Comparison of ENCODE assay signal across 9 mouse cellular contexts in genomic region chr2:166487688-166488087, GRCm38 (mm10).
DNase-seq lines count a peak whose midpoint lies in the region; ATAC-seq and TF ChIP-seq lines count a peak whose summit lies in the region.
"Had no signal": no experiment of that assay in that cellular context is flagged by ENCODE, and none has a peak within 500 bp of the region (broad histone marks: within the 10 kb centered on the region; RNA-seq: fewer than 3 reads in every experiment).

No protein-coding gene starts in this region.

- no peaks in the 10 kb centered on the region for H3K36me3 ChIP-seq in hindbrain, postnatal 0 days (ENCODE audit: insufficient read depth, low read length)
- H3K36me3 ChIP-seq: liver, embryonic 13.5 days had no signal

- H3K9ac ChIP-seq in hindbrain, postnatal 0 days (replicated peaks; ENCODE audit: low read length): no peak overlapping the region
- H3K9ac ChIP-seq: liver, embryonic 13.5 days had no signal

- H3K27me3 ChIP-seq in hindbrain, postnatal 0 days (ENCODE audit: insufficient read depth, low read length): no peaks in the 10 kb centered on the region
- H3K27me3 ChIP-seq: liver, embryonic 13.5 days had no signal

- DNase-seq in gastrocnemius, postnatal 10 days: peak; percentile 43
- DNase-seq in gastrocnemius, adult 18-20 months (ENCODE audit: low spot score): no peak
- peak; percentile 19 for DNase-seq in lung, postnatal 36 days
- no peak for DNase-seq in lung, adult 18-20 months
- peak; percentile 73 for DNase-seq in adrenal gland, postnatal 14 days
- peak; percentile 52 for DNase-seq in hindbrain, postnatal 0 days (ENCODE audit: low spot score)
- no peak for DNase-seq in frontal cortex, postnatal 25 days (ENCODE audit: low spot score in 2 of 2)
- DNase-seq in frontal cortex, postnatal 14 days (ENCODE audit: low spot score in 2 of 2): no peak
- DNase-seq: liver, embryonic 13.5 days had no signal

- no peak overlapping the region for H3K4me2 ChIP-seq in hindbrain, postnatal 0 days (ENCODE audit: low read depth, low read length)
- H3K4me2 ChIP-seq: liver, embryonic 13.5 days had no signal

- no peak for TF ChIP-seq CTCF in hindbrain, postnatal 0 days (IDR thresholded peaks at IDR 0.05; ENCODE audit: low read depth)

- ATAC-seq in hindbrain, postnatal 0 days: no peak

- H3K4me1 ChIP-seq in hindbrain, postnatal 0 days (ENCODE audit: insufficient read depth, low read length): peaks cover 4% of the 10 kb centered on the region; the same call in 1 of the 2 replicates
- H3K4me1 ChIP-seq: liver, embryonic 13.5 days had no signal

- 80% methylated on average over 15 of the region's 15 CpGs for WGBS in hindbrain, postnatal 0 days

- no peak overlapping the region for H3K4me3 ChIP-seq in hindbrain, postnatal 0 days (ENCODE audit: low read length)
- H3K4me3 ChIP-seq: liver, embryonic 13.5 days had no signal

- no peaks in the 10 kb centered on the region for H3K9me3 ChIP-seq in hindbrain, postnatal 0 days (ENCODE audit: low read length)
- H3K9me3 ChIP-seq: liver, embryonic 13.5 days had no signal

- H3K27ac ChIP-seq in hindbrain, postnatal 0 days: no peak overlapping the region
- H3K27ac ChIP-seq: liver, embryonic 13.5 days had no signal

Comparison
In these comparisons a context has a peak if more than half of its experiments do, and no peak if none do; other contexts are left out.
1. DNase-seq: peak in gastrocnemius, postnatal 10 days (single experiment), lung, postnatal 36 days (single experiment), adrenal gland, postnatal 14 days (single experiment) and hindbrain, postnatal 0 days (single experiment); none in gastrocnemius, adult 18-20 months (single experiment), lung, adult 18-20 months (0 of 2), frontal cortex, postnatal 25 days (0 of 2) and frontal cortex, postnatal 14 days (0 of 2).